Mouse (Mus musculus) E14TG2a.4 (cell line): ENCODE measurements around the gene Morc1.

ENCODE experiments used
- H3K27me3 ChIP-seq: 2 replicates; pipeline ENCODE4 v1.6.1; 2014; ENCODE audit warnings: low read length, control low read depth; ENCODE audit not compliant: insufficient read depth
- H3K36me3 ChIP-seq: 2 replicates; pipeline ENCODE4 v1.6.1; 2014; ENCODE audit warnings: low read length, control low read depth; ENCODE audit not compliant: insufficient read depth
- H3K4me1 ChIP-seq: replicated peaks from 2 replicates; pipeline ENCODE4 v1.6.1; 2014; ENCODE audit warnings: low read depth, low read length, control low read depth
- H3K4me3 ChIP-seq: replicated peaks from 2 replicates; pipeline ENCODE4 v1.5.1; 2014; ENCODE audit warnings: mild to moderate bottlenecking, low read length
- H3K9me3 ChIP-seq: 2 replicates; pipeline ENCODE4 v1.6.1; 2014; ENCODE audit warnings: low read length, control low read depth
- CTCF ChIP-seq: conservative IDR thresholded peaks from 2 replicates; pipeline ENCODE4 v1.5.1; 2014; ENCODE audit warnings: low read length
- NANOG ChIP-seq: IDR thresholded peaks from 2 replicates; pipeline ENCODE4 v1.6.1; 2014; ENCODE audit warnings: borderline replicate concordance, low read length, mixed read lengths
- POU5F1 ChIP-seq: IDR thresholded peaks from 2 replicates; pipeline ENCODE4 v1.6.1; 2014; ENCODE audit warnings: low read length, borderline replicate concordance

Gene Morc1

GRCm38 (mm10) chr16:48409580-48409979 is 21.5 kb upstream of the Morc1 start:
- H3K4me3 ChIP-seq: no peak overlapping the region
- no peak for TF ChIP-seq CTCF
- TF ChIP-seq POU5F1: no peak
- TF ChIP-seq NANOG: no peak

DNA sequence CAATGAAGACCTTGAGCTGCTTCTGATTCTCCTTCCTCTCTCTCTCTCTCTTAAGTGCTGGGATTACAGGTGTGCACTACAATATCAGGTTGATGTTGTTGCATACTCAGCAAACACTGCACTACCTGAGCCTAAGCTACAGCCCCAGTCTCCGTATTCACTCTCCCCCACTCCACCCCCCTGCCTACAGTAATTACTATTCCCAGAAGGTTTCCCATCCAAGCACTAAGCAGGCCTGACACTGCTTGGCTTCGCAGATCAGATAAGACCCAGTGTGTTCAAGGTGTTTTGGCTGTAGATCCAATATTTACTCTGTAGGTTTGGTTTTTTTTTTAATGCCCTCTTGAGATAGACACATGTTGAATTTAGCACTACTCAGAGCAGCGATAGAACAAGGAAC is 20.9 kb upstream of the Morc1 start:
- H3K4me1 ChIP-seq: no peaks in the 10 kb centered on the region
- no peak overlapping the region for H3K4me3 ChIP-seq
- no peak for TF ChIP-seq POU5F1
- no peak for TF ChIP-seq CTCF
- no peak for TF ChIP-seq NANOG
- H3K27me3 ChIP-seq: no peaks in the 10 kb centered on the region; the same call in 1 of the 2 replicates
- no peaks in the 10 kb centered on the region for H3K9me3 ChIP-seq
- H3K36me3 ChIP-seq: no peaks in the 10 kb centered on the region

More at GRCm38 (mm10) chr16:48409580-48409979, 21.5 kb upstream of the Morc1 start:
- no peaks in the 10 kb centered on the region for H3K36me3 ChIP-seq
- no peaks in the 10 kb centered on the region for H3K4me1 ChIP-seq
- no peaks in the 10 kb centered on the region; the same call in 1 of the 2 replicates for H3K27me3 ChIP-seq
- no peaks in the 10 kb centered on the region for H3K9me3 ChIP-seq

- Histone ChIP-seq H3K27me3 (no peaks in the 10 kb centered on the region; the same call in 1 of the 2 replicates), H3K36me3 (no peaks in the 10 kb centered on the region), H3K4me1 (0 out of 2 replicates have a peak, but pooled peaks cover 2% of the 10 kb centered on the region), H3K9me3 (no peaks in the 10 kb centered on the region), H3K4me3 (no peak within 1 kb of the TSS)
- TF ChIP-seq POU5F1 (no peak), NANOG (no peak), CTCF (no peak)
Observed at GRCm38 (mm10) chr16:48412246-48412645, 18.8 kb upstream of the Morc1 start, which contains the start of gene Gm5485. TSS of gene Gm5485 (minus strand) at chr16:48412416.

DNA sequence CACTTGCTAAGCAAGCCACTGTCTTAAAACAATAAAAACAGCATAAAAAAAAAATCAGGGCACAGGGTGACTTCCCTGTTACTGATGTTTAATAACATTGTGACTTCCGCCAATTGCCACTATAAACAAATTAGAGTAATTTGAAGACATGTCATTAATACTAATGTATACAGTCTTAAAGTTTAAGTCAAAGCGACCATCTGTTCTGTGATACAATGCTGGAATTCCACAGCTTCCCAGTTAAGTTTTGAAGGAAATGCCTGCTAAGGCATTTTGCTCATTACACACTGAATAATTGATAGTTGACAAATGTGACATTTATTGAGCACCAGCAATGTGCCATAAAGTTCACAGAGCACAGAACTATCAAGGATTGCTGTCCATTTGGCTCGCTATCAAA is 12.5 kb upstream of the Morc1 start:
- Histone ChIP-seq H3K27me3 (peaks cover 8% of the 10 kb centered on the region; the same call in 1 of the 2 replicates), H3K4me3 (no peak overlapping the region), H3K36me3 (no peaks in the 10 kb centered on the region), H3K4me1 (peaks cover 19% of the 10 kb centered on the region), H3K9me3 (peaks cover 9% of the 10 kb centered on the region; the same call in 1 of the 2 replicates)
- TF ChIP-seq CTCF (no peak), NANOG (no peak), POU5F1 (no peak)

- peaks cover 8% of the 10 kb centered on the region; the same call in 1 of the 2 replicates for H3K27me3 ChIP-seq
- no peak for TF ChIP-seq NANOG
- TF ChIP-seq POU5F1: no peak
- no peak for TF ChIP-seq CTCF
- H3K36me3 ChIP-seq: no peaks in the 10 kb centered on the region
- no peak overlapping the region for H3K4me3 ChIP-seq
- H3K9me3 ChIP-seq: peaks cover 9% of the 10 kb centered on the region; the same call in 1 of the 2 replicates
- H3K4me1 ChIP-seq: peaks cover 19% of the 10 kb centered on the region
Observed at GRCm38 (mm10) chr16:48419035-48419434, 12.0 kb upstream of the Morc1 start.

- peaks cover 8% of the 10 kb centered on the region; the same call in 1 of the 2 replicates for H3K27me3 ChIP-seq
- peak; percentile 99 for TF ChIP-seq NANOG
- no peak for TF ChIP-seq POU5F1
- H3K36me3 ChIP-seq: no peaks in the 10 kb centered on the region
- no peak overlapping the region for H3K4me3 ChIP-seq
- peaks cover 26% of the 10 kb centered on the region for H3K9me3 ChIP-seq
- peaks cover 20% of the 10 kb centered on the region for H3K4me1 ChIP-seq
Observed at GRCm38 (mm10) chr16:48422501-48422900, 8.5 kb upstream of the Morc1 start.

GRCm38 (mm10) chr16:48424069-48424468 is 7.0 kb upstream of the Morc1 start:
- no peaks in the 10 kb centered on the region for H3K36me3 ChIP-seq
- peaks cover 7% of the 10 kb centered on the region; the same call in 1 of the 2 replicates for H3K27me3 ChIP-seq
- H3K4me1 ChIP-seq: peaks cover 22% of the 10 kb centered on the region
- H3K4me3 ChIP-seq: no peak overlapping the region
- TF ChIP-seq NANOG (no peak), CTCF (no peak), POU5F1 (no peak)
- H3K9me3 ChIP-seq: peaks cover 26% of the 10 kb centered on the region

- H3K4me1 ChIP-seq: peaks cover 55% of the 10 kb centered on the region
- H3K9me3 ChIP-seq: peaks cover 17% of the 10 kb centered on the region
- no peak for TF ChIP-seq CTCF
- TF ChIP-seq POU5F1: no peak
- TF ChIP-seq NANOG: no peak
- H3K36me3 ChIP-seq: no peaks in the 10 kb centered on the region
- no peaks in the 10 kb centered on the region for H3K27me3 ChIP-seq
- H3K4me3 ChIP-seq: no peak overlapping the region
Observed at GRCm38 (mm10) chr16:48429427-48429826, 1.6 kb upstream of the Morc1 start.

GRCm38 (mm10) chr16:48435454-48435853 is 4.4 kb downstream of the Morc1 start:
- Histone ChIP-seq H3K36me3 (peaks cover 27% of the 10 kb centered on the region), H3K4me3 (peak overlapping the region; percentile 54), H3K27me3 (no peaks in the 10 kb centered on the region), H3K9me3 (peaks cover 12% of the 10 kb centered on the region; the same call in 1 of the 2 replicates), H3K4me1 (peaks cover 92% of the 10 kb centered on the region)
- TF ChIP-seq CTCF: no peak
- TF ChIP-seq POU5F1: no peak
- TF ChIP-seq NANOG: no peak
